Mouse (Mus musculus) embryo, embryonic 11 days (tissue): ENCODE measurements around the gene Whrn.
A peak's percentile ranks its signal among the peaks of the same experiment; 100 is the strongest.

Experiments
- DNase-seq: peaks from one replicate; pipeline ENCODE4 v3.0.0-alpha.2; 2015

The Whrn gene

DNA sequence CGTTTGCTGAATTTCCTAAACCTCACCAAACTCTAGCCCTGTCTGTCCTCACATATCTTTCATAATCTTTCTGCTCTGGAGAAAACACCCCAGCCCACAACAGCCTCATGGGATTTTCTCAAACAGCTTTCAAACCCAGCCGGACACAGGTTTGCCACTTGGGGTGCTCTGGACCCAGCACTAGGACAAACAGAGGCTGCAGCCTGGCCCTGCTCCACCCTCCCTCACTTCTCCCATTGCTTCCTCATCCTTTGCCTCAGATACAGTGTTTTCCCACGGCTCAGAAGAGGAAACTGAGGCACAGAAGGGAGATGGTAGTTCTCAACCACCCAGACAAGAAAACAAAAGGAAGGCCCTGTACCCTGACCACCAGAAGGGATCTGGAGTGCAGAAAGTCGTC lies 90.1 kb downstream of the Whrn start:
- DNase-seq = no peak

DNA sequence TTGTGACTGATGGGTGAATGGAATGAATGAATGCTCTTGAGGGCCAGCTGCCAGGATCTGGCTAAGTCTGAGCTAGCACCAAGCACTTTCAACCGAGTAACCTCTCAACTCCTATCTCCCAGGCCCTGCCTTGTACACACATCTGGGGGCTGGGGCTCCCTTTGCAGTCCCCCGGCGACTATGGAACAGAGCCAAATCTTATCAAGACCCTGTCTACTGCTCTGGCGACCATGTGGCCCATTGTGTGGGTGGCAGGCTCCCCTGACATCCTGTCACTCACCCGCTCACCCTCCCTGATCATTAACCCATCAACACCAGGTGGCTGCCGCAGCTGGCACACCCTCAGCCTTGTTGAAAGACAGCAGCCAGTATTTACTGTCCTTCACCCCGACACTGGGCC lies 90.7 kb downstream of the Whrn start:
- no peak for DNase-seq

DNA sequence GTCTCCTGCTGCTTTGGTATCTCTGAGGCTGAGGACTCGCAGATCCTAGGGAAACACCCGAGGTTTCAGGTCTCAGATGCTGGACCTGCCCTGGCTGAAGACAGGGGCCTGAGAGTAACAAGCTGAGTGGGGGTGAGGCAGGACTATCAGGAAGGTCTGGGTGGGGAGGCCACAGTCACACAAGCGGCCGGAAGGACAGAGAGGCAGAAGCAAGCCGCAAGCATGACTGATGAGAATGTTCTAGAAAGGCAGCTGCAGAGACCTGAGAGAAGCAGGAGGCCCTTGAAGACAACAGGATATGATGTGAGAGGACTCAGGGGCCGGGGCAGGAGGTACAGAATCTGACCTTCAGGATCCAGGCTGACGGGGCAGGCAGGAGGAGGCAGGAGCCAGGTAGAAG lies 91.6 kb downstream of the Whrn start:
- DNase-seq = no peak

DNA sequence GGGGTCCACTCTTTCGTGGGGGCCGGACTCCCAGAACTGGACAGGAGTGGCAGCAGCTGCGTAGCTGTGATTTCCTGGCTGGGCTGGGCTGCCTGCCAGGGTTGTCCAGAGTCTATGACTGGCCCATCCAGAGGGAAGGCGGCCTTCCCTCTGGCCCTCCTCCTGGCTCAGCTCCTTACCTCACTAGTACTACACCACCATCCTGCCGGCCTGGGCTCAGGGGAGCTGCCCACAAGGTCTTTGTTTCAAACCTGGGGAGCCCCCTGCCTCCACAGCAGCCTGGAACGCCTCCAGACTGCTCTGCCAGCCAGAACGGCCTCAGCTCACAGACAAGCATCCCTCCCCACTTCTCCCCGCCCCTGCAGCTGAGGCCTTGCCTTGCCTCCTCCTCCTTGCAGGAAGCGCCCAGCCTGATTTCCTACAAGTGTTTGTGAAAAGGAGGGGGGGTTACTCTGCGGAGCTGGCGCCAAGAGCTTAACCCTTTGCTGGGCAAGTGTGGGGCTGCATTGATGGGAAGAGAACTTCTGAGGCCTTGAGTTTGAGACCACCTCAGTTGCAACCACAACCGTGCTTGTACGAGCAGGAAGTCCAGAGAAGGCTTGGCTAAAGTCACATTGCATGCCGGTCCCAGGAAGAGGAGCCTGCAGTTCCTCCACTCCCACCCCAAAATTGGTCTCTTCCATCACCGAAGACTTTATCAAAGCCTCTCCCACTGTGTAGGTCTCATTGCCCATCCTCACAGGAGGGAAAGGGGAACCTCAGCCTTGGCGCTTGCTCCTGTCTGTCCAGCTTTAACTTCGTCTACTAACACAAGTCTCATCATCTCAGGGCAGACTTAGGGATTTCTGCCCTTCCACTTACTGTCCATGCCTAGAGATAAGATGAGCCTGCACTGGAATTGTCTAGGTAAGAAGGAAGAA lies 92.5 kb downstream of the Whrn start, which contains the start of gene Akna:
Akna (minus strand) TSS at position 315 of the 920 bp plus-strand sequence.
- peak; percentile 90 for DNase-seq

DNA sequence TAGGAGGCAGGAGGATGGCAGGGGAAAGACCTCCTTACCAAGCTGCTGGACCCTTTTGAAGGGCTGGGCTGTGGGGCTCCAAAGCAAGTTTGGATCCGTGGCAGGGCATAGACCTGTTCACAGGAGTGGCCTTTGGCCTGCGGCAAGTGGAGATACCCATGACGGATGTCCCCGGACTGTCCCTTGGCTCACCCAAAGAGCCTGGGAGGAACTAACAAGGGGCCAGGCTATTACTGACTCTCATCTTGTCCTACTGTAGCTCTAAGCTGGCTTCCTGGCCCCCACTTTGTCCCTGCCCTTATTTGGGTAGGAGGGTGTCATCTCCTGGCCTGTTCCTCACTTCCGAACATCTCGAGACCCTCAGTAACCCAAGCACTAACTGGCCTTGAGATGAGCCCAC lies 93.2 kb downstream of the Whrn start:
- no peak for DNase-seq

DNA sequence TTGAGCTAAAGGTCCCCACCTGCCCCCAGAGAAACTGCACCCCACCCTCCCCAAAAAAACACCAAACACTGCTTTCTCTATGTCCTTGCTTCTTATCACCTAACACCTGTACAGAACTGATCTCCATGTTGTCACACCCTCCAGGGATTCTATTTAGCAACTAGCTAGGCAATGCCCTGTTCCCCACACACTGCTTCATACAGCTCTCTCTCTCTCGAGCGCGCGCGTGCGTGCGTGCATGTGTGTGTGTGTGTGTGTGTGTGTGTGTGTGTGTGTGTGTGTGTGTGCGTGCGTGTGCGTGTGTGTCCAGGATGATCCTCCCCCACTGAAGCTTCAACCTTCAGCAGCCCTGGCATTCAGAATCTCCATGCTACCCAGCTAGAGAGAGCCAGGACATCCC lies 93.7 kb downstream of the Whrn start:
- DNase-seq = no peak

DNA sequence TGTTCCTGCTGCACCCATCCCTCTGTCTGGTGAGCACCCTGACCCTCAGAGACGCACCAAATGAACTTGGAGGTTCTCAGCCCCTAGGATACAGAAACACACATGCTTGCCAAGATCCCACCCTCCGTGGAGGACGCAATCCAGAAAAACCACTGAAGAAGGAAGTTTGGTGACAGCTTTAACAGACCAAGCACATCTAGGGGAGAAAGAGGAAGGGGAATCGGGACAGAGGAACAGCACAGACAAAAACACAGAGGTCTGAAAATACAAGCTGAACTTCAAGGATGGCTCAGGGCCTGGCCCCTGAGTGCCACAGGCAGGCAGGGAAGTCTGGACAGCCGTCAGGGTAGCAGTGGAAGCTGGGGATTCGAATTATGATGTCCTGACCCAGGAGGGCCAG lies 94.2 kb downstream of the Whrn start:
- DNase-seq = no peak

DNA sequence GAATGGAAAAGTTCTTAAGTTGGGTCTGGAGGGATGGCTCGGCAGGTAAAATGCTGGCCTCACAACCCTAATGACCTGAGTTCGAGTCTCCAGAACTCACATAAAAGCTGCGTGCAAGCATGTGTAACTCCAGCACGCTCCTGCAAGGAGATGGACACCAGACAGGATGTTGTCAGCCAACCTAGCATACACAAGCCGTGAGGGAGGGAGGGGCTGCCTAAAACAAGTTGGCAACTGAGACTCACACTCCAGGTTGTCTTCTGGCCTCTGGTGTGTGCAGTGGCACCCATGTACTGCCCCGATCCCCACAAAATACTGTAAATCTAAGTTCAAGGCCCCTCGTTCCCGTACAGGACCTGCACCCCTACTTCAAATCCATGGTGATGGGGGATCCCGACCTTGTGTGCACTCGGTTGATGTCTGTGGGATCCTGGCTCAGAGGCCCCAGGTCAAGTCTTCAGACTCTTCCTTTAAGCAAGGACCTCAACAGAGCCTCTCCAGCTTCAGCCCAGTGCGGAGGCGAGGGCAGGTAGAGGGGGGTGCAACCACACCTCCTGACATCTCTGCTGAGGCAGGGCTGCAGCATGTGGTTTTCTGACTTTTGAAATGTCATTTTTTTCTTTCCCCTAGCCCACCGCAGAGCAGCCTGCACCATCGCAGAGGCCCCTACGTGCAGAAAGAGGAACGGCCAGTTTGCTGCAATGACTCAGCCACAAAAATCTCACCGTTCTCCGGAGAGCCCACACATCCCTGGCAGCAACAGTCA lies 95.1 kb downstream of the Whrn start:
- no peak for DNase-seq

DNA sequence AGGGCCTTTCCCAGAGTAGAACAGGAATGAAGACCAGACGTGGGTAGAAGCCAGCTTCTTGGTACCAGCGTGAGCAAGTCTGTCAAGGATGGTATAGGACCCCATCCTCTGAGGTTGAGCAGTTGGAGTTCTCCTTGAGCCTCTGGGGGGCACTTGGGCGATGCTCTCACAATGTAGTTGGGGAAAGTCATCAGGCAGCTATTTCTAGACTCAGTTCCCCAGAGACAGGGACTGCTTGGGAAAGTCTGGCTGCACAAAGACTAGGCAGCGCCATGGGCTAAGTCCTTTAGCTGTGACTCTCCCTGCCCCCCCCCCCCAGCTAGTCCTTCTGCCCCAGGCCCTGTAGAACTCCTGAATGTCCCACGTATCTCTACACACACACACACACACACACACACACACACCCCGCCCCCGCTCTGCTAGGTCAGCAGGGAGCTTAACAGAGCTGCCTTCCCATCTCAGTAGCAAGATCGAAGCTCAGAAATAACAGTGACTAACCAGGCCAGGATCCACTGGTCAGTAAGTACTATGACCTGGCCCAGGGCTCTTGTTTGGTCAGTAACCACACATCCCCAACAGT lies 96.0 kb downstream of the Whrn start:
- DNase-seq = no peak

DNA sequence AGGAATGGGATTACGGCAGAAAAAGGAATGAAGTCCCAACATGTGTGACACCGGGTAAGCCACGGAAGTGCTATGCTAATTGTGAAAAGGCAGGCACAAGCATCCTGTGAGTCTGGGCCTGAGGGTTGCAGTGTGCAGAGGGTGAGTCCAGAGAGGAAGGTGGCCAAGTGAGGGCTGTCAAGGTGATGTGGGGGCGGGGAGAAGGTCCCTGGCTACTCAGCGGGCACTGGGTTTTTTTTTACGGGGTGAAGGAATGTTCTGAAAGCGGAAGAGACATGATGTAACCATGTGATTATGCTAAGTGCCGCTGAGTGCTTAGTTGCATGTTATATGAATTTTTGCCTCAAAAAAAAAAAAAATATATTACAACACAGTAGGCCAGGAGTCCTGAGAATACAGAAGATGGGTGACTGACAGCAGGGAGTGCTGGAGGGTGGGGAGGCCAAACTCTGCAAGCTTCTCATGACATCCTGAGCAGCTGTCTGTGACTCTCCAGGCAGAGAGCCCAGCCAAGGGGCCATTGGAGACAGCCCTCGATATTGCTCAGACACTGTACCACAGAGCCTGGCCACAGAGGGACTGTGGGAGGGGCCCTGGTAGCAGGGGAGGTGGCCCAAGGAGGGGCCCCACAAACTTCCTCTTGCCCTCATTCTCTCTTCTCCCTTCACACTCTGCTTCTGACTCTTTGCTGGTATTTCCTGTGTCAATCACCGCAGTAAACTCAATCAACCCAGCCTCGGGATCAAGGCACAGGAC lies 96.8 kb downstream of the Whrn start:
- no peak for DNase-seq

DNA sequence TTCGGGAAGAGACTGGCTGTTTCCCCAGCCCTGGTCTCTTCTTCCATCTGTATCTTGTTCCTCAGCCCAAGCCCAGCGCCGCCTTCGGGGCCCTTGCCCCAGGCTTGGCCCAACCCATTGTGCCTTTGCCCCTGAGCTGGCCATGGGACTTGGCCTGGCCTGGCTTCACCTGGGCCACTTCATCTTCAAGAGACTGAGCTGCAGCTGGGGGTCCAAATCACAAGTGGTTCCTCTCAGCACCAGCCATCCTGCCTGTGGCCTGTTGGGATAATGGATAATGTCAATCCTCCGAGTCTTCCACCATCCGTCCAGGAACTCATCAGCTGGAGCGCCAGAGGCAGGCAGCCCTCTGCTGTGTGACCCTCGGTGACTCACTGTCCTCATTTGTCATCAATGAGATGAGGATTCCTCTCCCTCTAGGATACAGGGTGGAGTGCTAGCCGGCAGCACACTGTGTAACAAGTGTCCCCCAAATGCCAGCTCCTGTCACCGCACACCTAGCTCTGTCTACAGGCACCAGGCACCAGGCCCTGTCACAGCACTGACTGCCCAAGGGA lies 97.7 kb downstream of the Whrn start:
- DNase-seq = no peak

DNA sequence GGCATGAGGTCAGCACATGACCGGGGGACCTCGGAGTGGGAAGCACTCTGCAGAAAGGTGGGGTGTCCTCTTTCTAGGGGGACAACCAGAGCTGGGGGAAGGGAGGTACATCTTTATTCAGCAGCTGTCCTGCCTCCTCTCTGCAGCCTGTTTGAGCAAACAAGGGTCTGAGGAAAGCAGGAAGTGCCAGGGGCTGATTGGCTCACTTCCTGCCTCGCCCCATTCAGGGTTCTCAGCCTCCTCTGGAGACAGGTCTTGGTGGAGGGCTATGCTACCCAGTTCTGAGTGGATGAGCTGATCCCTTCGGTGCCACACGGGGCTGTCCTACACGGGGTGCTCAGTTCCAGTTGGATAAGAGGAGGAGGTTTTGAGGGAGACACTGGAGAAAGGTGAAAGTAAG lies 104.5 kb downstream of the Whrn start:
- no peak for DNase-seq

DNA sequence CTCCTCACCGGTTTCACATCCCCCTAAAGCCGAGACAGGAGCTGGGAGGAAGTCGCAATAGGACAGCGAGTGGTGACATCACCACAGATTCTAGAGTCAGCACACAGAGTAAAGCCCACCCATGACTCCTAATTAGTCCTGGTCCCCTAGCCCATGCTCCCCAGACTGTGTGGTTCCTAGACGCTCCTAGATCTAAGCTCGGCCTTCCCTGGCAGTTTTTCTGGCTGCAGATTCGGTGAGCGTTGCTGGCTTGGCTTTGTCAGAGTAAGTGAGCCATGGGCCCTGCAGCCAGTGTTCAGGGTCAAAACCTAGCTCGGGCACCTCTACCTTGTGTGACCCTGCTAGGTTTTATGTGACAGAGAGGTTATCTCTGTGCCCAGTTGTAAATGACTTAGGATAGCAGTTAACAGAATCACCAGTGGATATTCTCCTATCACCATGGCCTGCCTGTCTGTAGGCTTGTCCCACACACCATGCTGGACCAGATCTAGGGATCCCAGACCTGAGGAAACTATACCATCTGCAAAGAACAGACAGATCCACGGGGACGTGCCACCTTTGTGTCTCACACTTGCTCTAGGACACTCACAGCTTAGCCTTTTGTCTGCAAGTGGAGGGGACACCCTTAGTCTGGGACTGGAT lies 105.8 kb downstream of the Whrn start:
- DNase-seq = no peak

DNA sequence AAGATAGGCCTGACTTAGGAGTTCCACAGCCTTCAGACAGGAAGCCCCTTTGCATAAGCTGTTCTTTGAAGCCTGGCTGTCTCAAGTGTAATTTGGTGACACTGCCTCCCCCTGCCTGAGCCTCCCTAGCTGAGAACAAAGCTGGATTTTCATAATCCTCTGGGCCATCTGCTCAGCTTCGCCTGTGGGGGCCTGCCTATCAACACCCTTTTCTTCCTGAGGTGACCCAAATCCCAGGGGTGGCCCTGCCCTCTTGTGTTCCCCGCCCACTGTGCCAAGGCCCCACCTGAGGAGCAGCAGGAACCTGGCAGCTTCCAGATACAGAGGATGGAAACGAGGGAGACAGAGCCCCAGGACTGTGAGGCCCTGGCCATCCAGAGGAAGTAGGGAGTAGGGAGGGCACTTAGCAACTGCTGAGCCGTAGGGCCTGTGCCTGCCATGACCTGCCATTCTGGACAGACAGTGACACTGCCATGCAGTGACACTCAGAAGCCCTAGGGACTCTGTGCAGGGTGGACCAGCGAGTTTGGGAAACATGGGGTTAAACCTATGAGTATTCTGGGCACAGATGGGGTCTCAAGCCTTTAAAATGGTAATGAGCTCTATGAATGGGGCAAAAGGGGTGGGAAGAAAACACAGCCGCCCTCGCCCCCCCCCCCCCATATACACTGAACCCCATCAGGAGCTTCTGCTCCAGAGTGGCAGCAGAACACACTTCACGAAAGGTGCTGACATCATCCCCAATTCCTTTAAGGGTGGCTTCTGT lies 106.5 kb downstream of the Whrn start:
- no peak for DNase-seq

DNA sequence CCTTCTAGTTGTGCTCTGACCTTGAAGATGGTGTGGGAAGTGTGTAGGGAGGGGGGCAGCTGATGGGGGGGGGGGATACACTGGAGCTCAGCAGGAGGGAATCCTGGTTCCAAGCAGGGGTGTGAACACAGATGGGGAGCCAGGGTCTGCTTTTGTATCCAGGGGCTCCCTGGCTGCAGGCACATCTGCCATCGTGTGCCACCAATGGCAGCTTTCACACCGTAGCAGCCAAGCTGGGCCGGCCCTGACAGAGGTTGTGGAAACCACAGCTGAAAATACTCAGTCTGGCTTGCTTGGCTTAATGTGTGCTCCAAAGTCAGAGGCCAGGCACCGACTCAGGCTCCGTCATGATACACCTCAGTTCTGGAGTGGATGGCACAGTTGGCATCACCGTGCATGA lies 107.8 kb downstream of the Whrn start:
- no peak for DNase-seq

DNA sequence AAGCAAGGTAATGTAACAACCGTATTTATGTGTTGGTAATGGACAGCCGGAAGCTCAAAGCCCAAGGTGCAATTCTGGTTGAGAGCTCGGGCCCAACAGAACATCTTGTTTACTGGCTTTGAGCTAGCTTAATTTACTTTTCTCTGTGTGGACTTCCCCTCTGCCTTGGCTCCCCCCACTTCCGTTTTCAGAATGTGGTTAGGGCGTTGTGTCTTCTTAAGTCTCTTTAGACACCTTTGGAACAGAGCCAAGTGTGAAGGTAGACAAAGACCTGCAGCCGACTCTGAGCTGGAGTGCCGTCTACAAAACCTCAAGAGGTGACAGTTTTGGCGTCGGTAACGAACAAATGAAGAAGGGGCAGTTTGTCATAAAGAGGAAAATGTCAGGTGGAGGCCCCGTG lies 110.0 kb downstream of the Whrn start:
- DNase-seq = no peak

DNA sequence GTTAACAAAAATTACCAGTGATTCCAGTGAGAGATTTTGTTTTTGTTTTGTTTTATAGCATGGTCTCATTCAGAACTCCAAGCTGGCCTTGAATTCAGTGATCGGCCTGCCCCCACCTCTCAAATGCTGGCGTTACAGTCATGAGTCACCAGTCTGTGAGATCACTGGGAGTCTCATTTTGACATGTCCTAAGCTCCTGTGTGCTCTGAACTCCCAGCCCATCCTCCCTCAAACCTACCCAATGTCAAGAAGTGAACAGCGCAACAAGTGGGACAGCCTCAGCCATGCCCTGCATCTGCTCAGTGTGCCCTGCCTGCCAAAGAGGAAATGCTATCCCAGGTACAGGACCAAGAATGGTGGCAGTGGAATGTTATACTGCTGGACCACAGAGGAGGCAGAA lies 110.5 kb downstream of the Whrn start:
- DNase-seq = no peak

DNA sequence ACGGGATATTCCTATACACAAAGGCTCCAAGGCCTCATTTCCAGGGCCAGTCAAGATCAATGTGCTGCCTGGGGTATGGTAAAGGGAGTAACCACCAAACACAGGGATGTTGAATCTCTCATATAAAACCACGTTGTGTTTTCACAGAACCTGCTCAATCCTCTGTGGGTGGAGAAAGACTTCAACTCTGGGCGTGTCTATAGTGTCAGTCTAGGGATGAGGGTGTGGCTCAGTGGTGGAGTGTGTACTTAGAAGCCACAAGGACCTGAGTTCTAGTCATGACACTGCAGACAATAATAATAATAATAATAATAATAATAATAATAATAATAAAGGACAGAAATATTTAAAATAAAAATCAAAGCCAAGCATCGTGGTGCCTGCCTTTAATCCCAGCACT lies 111.5 kb downstream of the Whrn start:
- DNase-seq = no peak

DNA sequence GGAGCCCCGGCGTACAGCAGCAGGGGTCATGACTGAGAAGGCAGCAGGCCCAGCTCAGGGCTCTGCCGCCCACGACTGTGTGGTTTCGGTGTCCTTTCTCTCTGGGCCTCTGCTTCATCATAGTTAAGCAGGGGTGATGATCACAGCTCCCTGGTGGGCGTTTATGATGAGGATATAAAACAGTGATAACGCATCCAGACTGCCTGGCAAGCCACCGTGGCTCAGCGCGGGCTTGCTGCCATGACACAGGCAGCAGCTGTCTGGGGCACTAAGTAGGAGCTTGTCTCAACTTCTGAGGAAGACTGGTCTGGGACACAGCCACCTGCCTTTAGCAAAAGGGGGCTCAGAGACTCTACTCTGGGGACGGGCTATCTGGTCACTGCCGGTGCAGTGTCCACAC lies 112.3 kb downstream of the Whrn start:
- no peak for DNase-seq

DNA sequence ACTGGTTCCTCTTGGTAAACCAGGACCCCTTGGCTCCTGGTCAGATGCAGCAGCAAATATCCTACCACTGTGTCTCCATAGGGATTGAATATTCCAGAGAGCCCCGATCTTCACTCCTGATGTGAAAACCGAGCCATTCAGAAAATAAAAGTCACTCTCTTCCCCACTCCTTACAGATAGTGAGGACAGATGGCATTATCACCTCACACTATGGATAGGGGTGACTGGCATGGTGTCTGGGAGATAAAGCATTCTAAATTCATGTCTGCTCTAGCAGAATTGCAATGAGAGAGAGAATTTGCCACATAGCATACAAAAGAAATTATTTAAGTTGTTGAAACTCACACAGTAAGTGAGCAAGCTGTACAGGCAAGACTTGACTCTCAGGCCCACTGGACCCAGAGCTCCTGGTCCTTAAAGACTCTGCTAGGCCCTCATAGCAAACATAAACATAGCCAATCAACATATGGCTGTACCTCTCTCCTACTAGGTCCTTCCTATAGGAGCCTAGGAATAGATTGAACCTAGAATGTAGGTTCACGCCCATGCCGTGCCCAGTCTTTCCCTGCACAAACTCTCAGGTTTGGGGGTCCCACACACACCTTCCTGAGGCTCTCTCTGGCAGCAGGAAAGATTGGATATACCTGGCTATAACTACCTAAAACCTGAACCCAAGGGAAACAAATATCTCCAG lies 113.0 kb downstream of the Whrn start:
- DNase-seq = no peak

DNA sequence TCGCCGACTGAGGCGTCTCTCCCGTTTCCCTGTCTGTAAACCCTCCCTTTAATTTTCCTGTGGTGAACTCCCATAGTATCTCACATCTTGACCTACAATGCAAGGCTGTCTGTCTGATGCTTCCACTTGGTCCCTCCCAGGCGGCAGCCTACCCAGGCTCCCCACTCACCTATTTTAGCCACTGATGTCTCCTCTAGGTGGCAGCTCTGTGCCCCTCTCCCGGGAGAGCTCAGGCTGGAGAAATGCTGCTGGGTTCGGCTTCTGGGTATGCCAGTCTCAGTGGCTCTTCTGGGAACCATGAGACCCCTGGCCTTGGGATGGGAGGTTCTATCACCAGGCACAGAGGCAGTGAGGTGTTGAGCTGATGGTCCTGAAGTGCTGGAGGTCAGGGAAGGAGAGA lies 118.3 kb downstream of the Whrn start:
- DNase-seq = no peak
